Mouse (Mus musculus) cerebellum, adult 2 months (tissue): ENCODE data around the gene Arpc1b.

Experiments used
- CTCF ChIP-seq: fragments of 200-500 bp; IDR thresholded peaks from 2 replicates; pipeline ENCODE4 v1.5.1; 2011; ENCODE audit warnings: low read depth, mild to moderate bottlenecking, control low read depth, low read length, moderate library complexity, borderline replicate concordance; ENCODE audit not compliant: insufficient read depth
- POLR2A ChIP-seq: fragments of 200-500 bp; IDR thresholded peaks from 2 replicates; pipeline ENCODE4 v1.6.1; 2011; ENCODE audit warnings: low read length, control low read depth, borderline replicate concordance; ENCODE audit not compliant: insufficient read depth

DNA sequence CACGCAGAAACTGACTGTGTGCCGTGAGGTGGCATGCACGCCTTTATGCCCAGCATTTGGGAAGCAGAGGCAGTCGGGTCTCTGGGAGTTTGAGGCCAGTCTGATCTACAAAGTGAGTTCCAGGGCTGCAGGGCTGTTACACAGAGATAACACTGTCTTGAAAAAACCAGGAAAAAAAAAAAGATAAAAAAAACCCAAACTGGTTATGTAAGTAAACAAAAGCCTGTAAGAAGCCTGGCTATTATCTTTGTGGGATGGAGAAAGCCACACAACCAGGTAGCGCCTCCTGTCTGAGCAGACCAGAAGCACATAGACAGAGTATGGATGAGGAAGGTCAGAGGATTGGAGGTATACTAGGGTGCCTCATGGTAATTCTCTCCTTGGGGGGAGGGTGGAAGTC is 38.7 kb downstream of the Arpc1b start:
- TF ChIP-seq CTCF (no peak), POLR2A (no peak)
